Mouse (Mus musculus): Measurements from ENCODE around the gene Slc22a23.

Gene Slc22a23

GRCm38 (mm10) chr13:34133326-34134071 is 211.5 kb downstream of the Slc22a23 start:
- no peak for DNase-seq (ENCODE audit: low spot score in 2 of 2)

GRCm38 (mm10) chr13:34132875-34133274 is 212.1 kb downstream of the Slc22a23 start:
- DNase-seq (ENCODE audit: low spot score in 2 of 2): no peak

GRCm38 (mm10) chr13:34132299-34132698 is 212.7 kb downstream of the Slc22a23 start:
- no peak for DNase-seq (ENCODE audit: low spot score in 2 of 2)

GRCm38 (mm10) chr13:34131708-34132060 is 213.3 kb downstream of the Slc22a23 start:
- peak in 1 of 2 experiments; percentile 41 for DNase-seq (ENCODE audit: low spot score in 2 of 2)

- no peak for DNase-seq (ENCODE audit: low spot score in 2 of 2)
These were observed 213.8 kb downstream of the Slc22a23 start for GRCm38 (mm10) chr13:34131011-34131707.

- DNase-seq (ENCODE audit: low spot score in 2 of 2): no peak
These were observed 214.7 kb downstream of the Slc22a23 start, which contains the start of gene Tubb2b for GRCm38 (mm10) chr13:34130226-34130731. TSS of gene Tubb2b (minus strand) at chr13:34130466.

- peak in 1 of 2 experiments; percentile 14 for DNase-seq (ENCODE audit: low spot score in 2 of 2)
These were observed 215.3 kb downstream of the Slc22a23 start for GRCm38 (mm10) chr13:34129485-34130225.
